Mouse (Mus musculus): ENCODE measurements at regions not wholly inside any gene's neighbourhood (a gene's known extent, or its start where the extent isn't known, plus 50 kb on each side); places are given as distances from the start of the nearest gene placed in this dataset.

DNA sequence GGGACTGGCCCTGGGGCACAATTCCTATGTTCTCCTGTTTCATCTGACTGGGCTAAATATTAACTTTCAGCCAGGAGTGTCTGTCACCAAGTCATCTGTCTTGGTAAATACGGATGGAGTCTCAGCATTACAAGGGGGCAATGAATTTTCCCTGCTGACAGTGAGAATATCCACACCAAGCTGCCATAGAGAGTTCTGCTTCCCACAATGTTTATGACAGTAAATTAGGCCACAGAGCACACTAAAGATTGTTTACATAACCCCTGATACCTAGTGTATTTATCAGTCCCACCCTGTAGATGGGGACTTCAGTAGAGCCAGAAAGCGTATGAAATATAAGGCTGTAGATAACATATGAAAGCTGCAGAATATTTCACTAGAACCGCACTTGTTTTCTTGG, 150.6 kb upstream of the Osr1 start:
- TF ChIP-seq EP300 (optimal IDR thresholded peaks at IDR 0.05) (no peak), CTCF (IDR thresholded peaks at IDR 0.05; ENCODE audit: low read depth) (no peak)
